Mouse (Mus musculus): ENCODE measurements around the gene Polk.

GRCm38 (mm10) chr13:96586540-96586939, 44.2 kb upstream of the Polk start:
- TF ChIP-seq CTCF (conservative IDR thresholded peaks at IDR 0.05; ENCODE audit: low read length) (no peak), POU5F1 (IDR thresholded peaks at IDR 0.05; ENCODE audit: borderline replicate concordance, low read length) (no peak), NANOG (IDR thresholded peaks at IDR 0.05; ENCODE audit: borderline replicate concordance, low read length) (no peak)

Data from E14TG2a.4 (cell line).